Mouse (Mus musculus): ENCODE results near the gene Psmb10. TPM values are rescaled to one million over a fixed set of nuclear protein-coding genes. Genes with fewer than 3 reads are reported as not detected.

Gene Psmb10
- 552 TPM for polyA plus RNA-seq (2017; shearing (Covaris generic))

GRCm38 (mm10) chr8:105938306-105938669 lies at the start of gene Psmb10:
Gene Psmb10, minus strand, starts transcription at chr8:105938444.

GRCm38 (mm10) chr8:105979325-105979724 lies 41.1 kb upstream of the Psmb10 start, which contains the start of gene Dpep3:
Gene Dpep3, minus strand, starts transcription at chr8:105979429.

GRCm38 (mm10) chr8:105965905-105966341 lies 27.7 kb upstream of the Psmb10 start, which contains the start of gene Slc12a4:
Gene Slc12a4, minus strand, starts transcription at chr8:105966097.

GRCm38 (mm10) chr8:105943321-105943739 lies 5.1 kb upstream of the Psmb10 start, which contains the start of gene Lcat:
Gene Lcat, minus strand, starts transcription at chr8:105943382.

GRCm38 (mm10) chr8:105933762-105934161 lies 4.5 kb downstream of the Psmb10 start, which contains the start of gene Ctrl:
Gene Ctrl, minus strand, starts transcription at chr8:105933862.

GRCm38 (mm10) chr8:105900180-105900940 lies 37.9 kb downstream of the Psmb10 start, which contains the start of gene Pskh1:
Gene Pskh1, plus strand, starts transcription at chr8:105900441.

GRCm38 (mm10) chr8:105893339-105893738 lies 44.9 kb downstream of the Psmb10 start, which contains the start of gene Nrn1l:
Gene Nrn1l, plus strand, starts transcription at chr8:105893567.

Other genes starting within 250 kb of the Psmb10 start
- gene Acd, start 237.3 kb downstream of the Psmb10 start, polyA plus RNA-seq (2017; shearing (Covaris generic)), result 95.6 TPM
- 10.6 TPM for gene Pard6a, start 237.3 kb downstream of the Psmb10 start, polyA plus RNA-seq (2017; shearing (Covaris generic))
- not detected for gene 4933405L10Rik, start 230.8 kb downstream of the Psmb10 start, polyA plus RNA-seq (2017; shearing (Covaris generic))
- gene Enkd1, start 230.2 kb downstream of the Psmb10 start, polyA plus RNA-seq (2017; shearing (Covaris generic)), result 3.4 TPM
- gene Gfod2, start 179.8 kb downstream of the Psmb10 start, polyA plus RNA-seq (2017; shearing (Covaris generic)), result 5.5 TPM
- 34.6 TPM for gene Ranbp10, start 111.1 kb downstream of the Psmb10 start, polyA plus RNA-seq (2017; shearing (Covaris generic))
- gene Tsnaxip1, start 110.7 kb downstream of the Psmb10 start, polyA plus RNA-seq (2017; shearing (Covaris generic)), result not detected
- 20.2 TPM for gene Cenpt, start 85.2 kb downstream of the Psmb10 start, polyA plus RNA-seq (2017; shearing (Covaris generic))
- gene Thap11, start 83.3 kb downstream of the Psmb10 start, polyA plus RNA-seq (2017; shearing (Covaris generic)), result 7.6 TPM
- 17.9 TPM for gene Nutf2, start 77.9 kb downstream of the Psmb10 start, polyA plus RNA-seq (2017; shearing (Covaris generic))
- 105 TPM for gene Edc4, start 57.6 kb downstream of the Psmb10 start, polyA plus RNA-seq (2017; shearing (Covaris generic))
- gene Nrn1l, start 44.9 kb downstream of the Psmb10 start, polyA plus RNA-seq (2017; shearing (Covaris generic)), result 2.1 TPM
- gene Pskh1, start 38.0 kb downstream of the Psmb10 start, polyA plus RNA-seq (2017; shearing (Covaris generic)), result 28.0 TPM
- 2.8 TPM for gene Ctrl, start 4.6 kb downstream of the Psmb10 start, polyA plus RNA-seq (2017; shearing (Covaris generic))
- 0.55 TPM for gene Lcat, start 4.9 kb upstream of the Psmb10 start, polyA plus RNA-seq (2017; shearing (Covaris generic))
- 7.0 TPM for gene Slc12a4, start 27.7 kb upstream of the Psmb10 start, polyA plus RNA-seq (2017; shearing (Covaris generic))
- not detected for gene Dpep3, start 41.0 kb upstream of the Psmb10 start, polyA plus RNA-seq (2017; shearing (Covaris generic))
- 26.0 TPM for gene Dus2, start 52.9 kb upstream of the Psmb10 start, polyA plus RNA-seq (2017; shearing (Covaris generic))
- not detected for gene Dpep2nb, start 67.5 kb upstream of the Psmb10 start, polyA plus RNA-seq (2017; shearing (Covaris generic))
- gene Ddx28, start 73.4 kb upstream of the Psmb10 start, polyA plus RNA-seq (2017; shearing (Covaris generic)), result 6.7 TPM
- 36.8 TPM for gene Nfatc3, start 120.4 kb upstream of the Psmb10 start, polyA plus RNA-seq (2017; shearing (Covaris generic))
- gene Esrp2, start 198.5 kb upstream of the Psmb10 start, polyA plus RNA-seq (2017; shearing (Covaris generic)), result 5.3 TPM
- 12.9 TPM for gene Pla2g15, start 212.0 kb upstream of the Psmb10 start, polyA plus RNA-seq (2017; shearing (Covaris generic))
- gene Slc7a6, start 230.4 kb upstream of the Psmb10 start, polyA plus RNA-seq (2017; shearing (Covaris generic)), result 50.2 TPM